Mouse (Mus musculus) duodenum, adult 2 months (tissue): ENCODE data around the gene Slc7a15. TPM values are rescaled to one million over a fixed set of nuclear protein-coding genes. Genes with fewer than 3 reads are reported as not detected.

Experiments used
- polyA plus RNA-seq: library from polyadenylated mRNA; depleted of rRNA; stranded (reverse); fragments of >200 nt; gene quantifications from 2 replicates; pipeline ENCODE4 v1.2.3, GENCODE M21; 2012; ENCODE audit warnings: low replicate concordance; rRNA removed

Slc7a15 gene
- 39.7 and 185 TPM in 2 replicates for polyA plus RNA-seq

GRCm38 (mm10) chr12:8598966-8599365, at the start of gene Slc7a15:
TSS of gene Slc7a15 (minus strand) at chr12:8599066.

GRCm38 (mm10) chr12:8499871-8500596, 98.8 kb downstream of the Slc7a15 start, which contains the start of gene Rhob:
TSS of gene Rhob (minus strand) at chr12:8500009.

Other genes starting within 250 kb of the Slc7a15 start
- gene Rhob, start 99.1 kb downstream of the Slc7a15 start, polyA plus RNA-seq: 71.5 and 248 TPM in 2 replicates
- 10.0 and 16.5 TPM in 2 replicates for gene Pum2, start 75.1 kb upstream of the Slc7a15 start, polyA plus RNA-seq
- 49.1 and 106 TPM in 2 replicates for gene Sdc1, start 172.3 kb upstream of the Slc7a15 start, polyA plus RNA-seq